Mouse (Mus musculus) hindbrain, embryonic 12.5 days (tissue): ENCODE data around the gene Zswim4. TPM values are rescaled to one million over a fixed set of nuclear protein-coding genes. Genes with fewer than 3 reads are reported as not detected.
A peak's percentile ranks its signal among the peaks of the same experiment; 100 is the strongest.

Source experiments
- ATAC-seq: fragments of 200-750 bp; cut with Nextera tagmentation; 2 replicates; pipeline ENCODE4 v1.8.0; 2017; ENCODE audit warnings: moderate TSS enrichment; ENCODE audit not compliant: low FRiP score
- H3K27ac ChIP-seq: fragments of 300-500 bp; sonication (generic); 2 replicates; pipeline ENCODE4 v1.5.1; 2016; ENCODE audit warnings: mild to moderate bottlenecking
- H3K27me3 ChIP-seq: fragments of 300-500 bp; sonication (generic); 2 replicates; pipeline ENCODE4 v1.6.1; 2016; ENCODE audit warnings: mild to moderate bottlenecking
- H3K36me3 ChIP-seq: fragments of 300-500 bp; sonication (generic); 2 replicates; pipeline ENCODE4 v1.6.1; 2016; ENCODE audit warnings: mild to moderate bottlenecking
- H3K4me1 ChIP-seq: fragments of 300-500 bp; sonication (generic); 2 replicates; pipeline ENCODE4 v1.6.1; 2016
- H3K4me2 ChIP-seq: fragments of 300-500 bp; sonication (generic); replicated peaks from 2 replicates; pipeline ENCODE4 v1.6.1; 2016; ENCODE audit warnings: mild to moderate bottlenecking
- H3K4me3 ChIP-seq: fragments of 300-500 bp; sonication (generic); 2 replicates; pipeline ENCODE4 v1.5.1; 2016; ENCODE audit warnings: mild to moderate bottlenecking
- H3K9ac ChIP-seq: fragments of 300-500 bp; sonication (generic); 2 replicates; pipeline ENCODE4 v1.6.1; 2016; ENCODE audit warnings: mild to moderate bottlenecking, moderate library complexity
- H3K9me3 ChIP-seq: fragments of 300-500 bp; sonication (generic); replicated peaks from 2 replicates; pipeline ENCODE4 v1.6.1; 2016; ENCODE audit warnings: mild to moderate bottlenecking
- WGBS: fragments of 180-500 bp; shearing (Covaris S2); methylation state at CpG from one replicate; pipeline ENCODE4 v1.1.7; 2016; 5-methylcytosine and 5-hydroxymethylcytosine counted together
- polyA plus RNA-seq: library from polyadenylated mRNA; unstranded; fragments of >200 nt; fragmentation: Nextera tagmentation; extraction: Ambion mirVana; gene quantifications from 2 replicates; pipeline ENCODE4 v1.2.1, GENCODE M21; 2016

Zswim4 gene
- polyA plus RNA-seq, 1 experiment from 2014 or later: 57.5 TPM

GRCm38 (mm10) chr8:84218143-84218542 lies 18.7 kb downstream of the Zswim4 start:
- H3K4me3 ChIP-seq: no peak overlapping the region
- H3K4me1 ChIP-seq: no peaks in the 10 kb centered on the region
- no peak overlapping the region for H3K9ac ChIP-seq
- H3K27ac ChIP-seq: no peak overlapping the region
- H3K9me3 ChIP-seq: no peaks in the 10 kb centered on the region
- no peak for ATAC-seq
- H3K4me2 ChIP-seq: no peak overlapping the region
- no peaks in the 10 kb centered on the region for H3K27me3 ChIP-seq
- 95% methylated on average over 5 of the region's 5 CpGs for WGBS
- H3K36me3 ChIP-seq: peaks cover 98% of the 10 kb centered on the region

- WGBS: 99% methylated on average over 11 of the region's 11 CpGs
- H3K4me2 ChIP-seq: no peak overlapping the region
- no peak overlapping the region for H3K4me3 ChIP-seq
- H3K27ac ChIP-seq: no peak overlapping the region
- peaks cover 98% of the 10 kb centered on the region for H3K36me3 ChIP-seq
- ATAC-seq: no peak
- no peaks in the 10 kb centered on the region for H3K4me1 ChIP-seq
- no peaks in the 10 kb centered on the region for H3K9me3 ChIP-seq
- H3K9ac ChIP-seq: no peak overlapping the region
- H3K27me3 ChIP-seq: no peaks in the 10 kb centered on the region
These were observed 19.6 kb downstream of the Zswim4 start for GRCm38 (mm10) chr8:84217206-84217605.

GRCm38 (mm10) chr8:84213277-84213676 lies 23.6 kb downstream of the Zswim4 start:
- Histone ChIP-seq H3K9me3 (no peaks in the 10 kb centered on the region), H3K4me3 (no peak overlapping the region), H3K4me2 (no peak overlapping the region), H3K27ac (no peak overlapping the region), H3K4me1 (peaks cover 18% of the 10 kb centered on the region), H3K9ac (no peak overlapping the region), H3K36me3 (peaks cover 78% of the 10 kb centered on the region), H3K27me3 (no peaks in the 10 kb centered on the region)
- 92% methylated on average over 4 of the region's 4 CpGs for WGBS
- ATAC-seq: no peak

DNA sequence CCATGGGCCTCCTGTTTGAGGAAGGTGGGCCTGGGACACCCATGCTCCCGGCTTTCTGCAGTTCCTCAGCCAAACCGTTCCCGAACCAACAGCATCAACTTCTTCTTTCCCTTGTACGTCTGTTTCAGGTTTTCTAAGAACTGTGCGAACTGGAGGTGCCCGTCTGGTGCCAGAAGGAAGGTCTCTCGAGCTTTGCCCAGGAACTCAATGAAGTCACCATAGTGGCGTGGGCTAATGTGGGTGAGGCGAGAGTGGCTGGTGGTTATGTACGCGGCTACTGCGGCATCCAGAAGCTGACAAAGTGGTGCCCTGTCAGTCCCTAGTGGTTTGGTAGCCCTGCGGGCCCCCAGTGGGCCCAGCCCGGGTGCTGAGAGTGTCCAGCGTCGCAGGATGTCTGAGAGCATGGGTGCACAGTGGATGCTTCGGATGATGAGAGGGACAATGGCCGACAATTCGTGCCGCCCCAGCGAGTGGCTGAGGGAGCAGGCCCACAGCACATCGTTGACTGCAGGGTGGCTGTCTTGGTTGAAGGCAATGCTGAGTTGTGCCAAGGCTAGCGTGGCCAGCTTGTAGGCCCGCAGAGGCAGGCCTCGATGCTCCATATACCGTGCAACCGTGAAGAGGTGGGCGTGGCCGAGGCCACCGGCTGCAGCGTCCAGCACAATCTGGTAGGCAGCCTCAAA lies 24.8 kb downstream of the Zswim4 start:
- Histone ChIP-seq H3K36me3 (peaks cover 65% of the 10 kb centered on the region), H3K9me3 (no peaks in the 10 kb centered on the region), H3K4me3 (no peak overlapping the region), H3K27ac (no peak overlapping the region), H3K4me2 (no peak overlapping the region), H3K27me3 (no peaks in the 10 kb centered on the region), H3K4me1 (peaks cover 26% of the 10 kb centered on the region), H3K9ac (no peak overlapping the region)
- no peak for ATAC-seq
- WGBS: 91% methylated on average over 31 of the region's 31 CpGs

DNA sequence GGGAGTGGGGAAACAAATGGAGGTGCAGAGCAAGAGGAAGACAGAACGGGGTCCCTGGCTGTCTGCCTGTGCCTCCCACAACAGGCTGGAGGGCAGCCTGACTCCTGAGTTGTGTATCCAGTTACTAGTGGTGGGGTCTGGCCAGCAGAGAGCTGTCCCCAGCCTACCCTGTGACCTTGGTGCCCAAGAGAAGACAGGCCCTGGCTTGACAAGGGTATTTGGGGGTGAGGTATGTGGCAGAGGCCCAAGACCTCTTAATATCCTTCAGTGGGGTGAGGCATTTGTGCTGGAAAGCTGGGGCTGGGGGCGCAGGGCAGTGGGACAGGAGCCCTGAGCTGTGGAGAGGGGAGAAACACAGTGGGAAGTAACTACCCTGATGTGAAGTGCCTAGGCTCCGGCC lies 25.7 kb downstream of the Zswim4 start:
- Histone ChIP-seq H3K9me3 (no peaks in the 10 kb centered on the region), H3K36me3 (peaks cover 57% of the 10 kb centered on the region), H3K27me3 (no peaks in the 10 kb centered on the region), H3K4me2 (no peak overlapping the region), H3K4me3 (no peak overlapping the region), H3K9ac (no peak overlapping the region), H3K4me1 (peaks cover 26% of the 10 kb centered on the region), H3K27ac (peak overlapping the region; percentile 23; the same call in 1 of the 2 replicates)
- WGBS: 92% methylated on average over 3 of the region's 3 CpGs
- no peak for ATAC-seq

GRCm38 (mm10) chr8:84210167-84210791 lies 26.6 kb downstream of the Zswim4 start:
- Histone ChIP-seq H3K4me2 (0 out of 2 replicates have a peak overlapping the region, but pooled peaks have one; percentile 22), H3K4me1 (peaks cover 26% of the 10 kb centered on the region), H3K4me3 (no peak overlapping the region), H3K36me3 (peaks cover 48% of the 10 kb centered on the region), H3K9ac (peak overlapping the region; percentile 20; the same call in 1 of the 2 replicates), H3K27ac (no peak overlapping the region), H3K9me3 (no peaks in the 10 kb centered on the region), H3K27me3 (no peaks in the 10 kb centered on the region)
- 42% methylated on average over 26 of the region's 34 CpGs for WGBS
- peak; percentile 37 for ATAC-seq

DNA sequence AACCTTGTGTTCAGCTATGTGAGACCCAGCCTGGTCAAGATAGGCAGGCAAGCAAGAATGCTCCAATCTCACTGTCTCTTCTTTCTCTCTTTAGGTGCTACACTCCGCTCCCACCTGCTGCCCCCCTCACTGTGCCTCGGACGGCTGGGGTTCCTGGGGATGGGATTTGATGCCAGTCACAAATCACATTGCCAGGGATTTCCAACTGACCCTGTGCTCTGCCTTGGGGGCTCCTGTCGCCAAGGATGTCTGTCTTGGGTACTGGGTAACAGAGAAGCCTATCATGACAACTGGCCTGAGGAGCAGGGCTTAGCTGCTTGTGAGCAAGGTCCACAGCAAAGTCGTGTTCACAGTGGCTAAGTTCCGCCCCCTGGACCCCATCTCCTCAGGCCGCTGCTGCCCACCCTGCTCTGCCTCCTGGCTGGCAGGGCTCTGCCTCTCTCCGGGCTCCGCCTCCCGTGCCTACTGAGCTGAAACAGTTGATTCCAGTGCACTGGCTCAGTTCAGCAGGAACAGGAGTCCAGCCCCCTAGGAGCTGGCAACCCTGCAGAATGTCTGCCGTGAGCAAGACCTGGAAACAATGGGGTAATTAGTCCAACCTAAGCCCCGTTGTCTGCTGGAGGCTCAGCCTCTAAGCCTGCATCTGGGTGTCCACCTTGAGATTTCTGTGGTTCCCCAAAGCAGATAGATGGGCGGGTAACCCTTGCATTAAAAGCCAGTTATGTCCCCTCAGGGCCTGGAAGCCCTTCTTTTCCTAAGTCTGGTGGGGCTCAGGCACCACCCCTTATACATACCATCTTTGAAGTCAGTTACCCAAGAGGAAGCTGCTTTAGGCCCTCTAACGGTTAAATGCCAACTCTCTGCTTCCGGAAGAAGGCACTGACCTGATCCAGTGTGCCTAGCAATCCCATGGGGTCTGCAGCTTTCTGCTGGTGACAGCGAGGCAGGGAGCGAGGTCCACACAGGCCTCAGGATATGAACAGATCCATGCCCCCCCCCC lies 28.2 kb downstream of the Zswim4 start:
- peaks cover 31% of the 10 kb centered on the region for H3K4me1 ChIP-seq
- ATAC-seq: peak; percentile 15; the same call in 1 of the 2 replicates
- WGBS: 50% methylated on average over 17 of the region's 17 CpGs
- no peaks in the 10 kb centered on the region for H3K27me3 ChIP-seq
- no peaks in the 10 kb centered on the region for H3K9me3 ChIP-seq
- peak overlapping the region; percentile 55 for H3K27ac ChIP-seq
- no peak overlapping the region; the same call in 1 of the 2 replicates for H3K9ac ChIP-seq
- H3K36me3 ChIP-seq: peaks cover 32% of the 10 kb centered on the region
- H3K4me3 ChIP-seq: no peak overlapping the region
- H3K4me2 ChIP-seq: no peak overlapping the region

DNA sequence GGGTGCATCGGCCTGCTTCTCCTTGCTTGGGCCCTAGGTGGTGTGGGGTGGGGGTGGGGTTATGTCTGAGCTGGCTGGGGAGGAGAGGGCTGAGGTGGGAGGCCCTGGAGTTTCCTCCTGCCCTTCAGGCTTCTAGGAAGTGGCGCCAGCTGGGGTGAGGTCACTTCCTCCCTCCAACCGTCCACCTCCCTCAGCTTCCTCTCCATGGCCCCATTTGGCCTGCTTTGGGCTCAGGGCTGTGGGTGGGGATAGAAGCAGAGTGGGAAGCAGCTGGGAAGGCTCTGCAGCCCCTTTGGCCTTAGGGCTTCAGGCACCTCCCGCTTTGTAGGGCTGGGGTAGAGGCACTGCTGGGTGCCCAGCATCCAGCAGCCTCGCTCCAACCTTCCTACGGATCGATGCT lies 29.0 kb downstream of the Zswim4 start:
- Histone ChIP-seq H3K4me2 (no peak overlapping the region), H3K4me3 (no peak overlapping the region), H3K9ac (no peak overlapping the region), H3K27ac (peak overlapping the region; percentile 55), H3K9me3 (no peaks in the 10 kb centered on the region), H3K36me3 (peaks cover 23% of the 10 kb centered on the region), H3K27me3 (no peaks in the 10 kb centered on the region), H3K4me1 (peaks cover 39% of the 10 kb centered on the region)
- ATAC-seq: no peak
- 65% methylated on average over 7 of the region's 7 CpGs for WGBS

DNA sequence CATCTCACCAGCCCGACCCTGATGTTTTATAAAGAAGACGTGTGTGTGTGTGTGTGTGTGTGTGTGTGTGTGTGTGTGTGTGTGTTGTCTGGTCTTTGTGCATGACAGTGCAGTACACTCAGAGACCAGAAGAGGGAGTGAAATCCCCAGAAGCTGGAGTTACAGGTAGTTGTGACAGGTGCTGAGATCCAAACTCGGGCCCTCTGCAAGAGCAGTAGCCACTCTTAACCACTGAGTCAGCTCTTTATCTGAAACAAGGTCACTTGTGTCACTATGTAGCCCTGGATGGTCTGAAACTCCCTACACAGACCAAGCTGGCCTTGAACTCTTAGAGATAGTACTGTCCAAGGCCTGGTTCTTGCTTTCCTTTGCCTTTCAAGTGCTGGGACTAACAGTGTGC lies 30.2 kb downstream of the Zswim4 start:
- peaks cover 46% of the 10 kb centered on the region for H3K4me1 ChIP-seq
- H3K27me3 ChIP-seq: peaks cover 10% of the 10 kb centered on the region
- H3K4me2 ChIP-seq: no peak overlapping the region
- H3K9me3 ChIP-seq: no peaks in the 10 kb centered on the region
- no peak for ATAC-seq
- no peak overlapping the region for H3K27ac ChIP-seq
- H3K9ac ChIP-seq: no peak overlapping the region
- 81% methylated on average over 3 of the region's 3 CpGs for WGBS
- H3K4me3 ChIP-seq: no peak overlapping the region
- H3K36me3 ChIP-seq: peaks cover 12% of the 10 kb centered on the region

- Histone ChIP-seq H3K9me3 (no peaks in the 10 kb centered on the region), H3K36me3 (peaks cover 4% of the 10 kb centered on the region; the same call in 1 of the 2 replicates), H3K4me1 (peaks cover 56% of the 10 kb centered on the region), H3K27ac (no peak overlapping the region), H3K27me3 (peaks cover 21% of the 10 kb centered on the region), H3K9ac (no peak overlapping the region), H3K4me2 (no peak overlapping the region), H3K4me3 (no peak overlapping the region)
- ATAC-seq: no peak
- WGBS: 87% methylated on average over 5 of the region's 5 CpGs
These were observed 31.8 kb downstream of the Zswim4 start for GRCm38 (mm10) chr8:84205073-84205472.

- Histone ChIP-seq H3K4me1 (peaks cover 62% of the 10 kb centered on the region), H3K4me2 (peak overlapping the region; percentile 63), H3K9me3 (no peaks in the 10 kb centered on the region), H3K4me3 (peak overlapping the region; percentile 34), H3K36me3 (peaks cover 4% of the 10 kb centered on the region; the same call in 1 of the 2 replicates), H3K9ac (peak overlapping the region; percentile 60), H3K27ac (peak overlapping the region; percentile 78), H3K27me3 (peaks cover 24% of the 10 kb centered on the region)
- 60% methylated on average over 13 of the region's 13 CpGs for WGBS
- no peak for ATAC-seq
These were observed 32.7 kb downstream of the Zswim4 start for GRCm38 (mm10) chr8:84203975-84204772.
